Mouse (Mus musculus): Measurements from ENCODE around the gene Slc25a30. TPM values are rescaled to one million over a fixed set of nuclear protein-coding genes. Genes with fewer than 3 reads are reported as not detected.

Slc25a30 gene
- 8.3 and 9.2 TPM in 2 replicates for polyA plus RNA-seq (2014; fragmentation: Nextera tagmentation; extraction: Ambion mirVana)

- peak; percentile 98 for ATAC-seq (ENCODE audit: insufficient number of reproducible peaks, insufficient read depth, low FRiP score, low read depth)
- H3K4me1 ChIP-seq (ENCODE audit: control insufficient read depth in 2 of 2, insufficient read depth in 2 of 2, low read length in 2 of 2): peaks cover 3% of the 10 kb centered on the region in 2 experiments; a peak in 2 of 4 replicates
- peak within 1 kb of the TSS; percentile 64 to 79; a peak in 3 of 4 replicates for H3K27ac ChIP-seq (replicated peaks in 1 of 2; ENCODE audit: control insufficient read depth in 1 of 2, insufficient read depth in 1 of 2, low read depth in 2 of 2, low read length in 2 of 2)
- peak within 1 kb of the TSS; percentile 74 for H3K4me2 ChIP-seq (ENCODE audit: low read length)
- 7% methylated on average over 44 of the region's 51 CpGs for WGBS
- H3K9ac ChIP-seq (ENCODE audit: low read length): peak within 1 kb of the TSS; percentile 85
- peak within 1 kb of the TSS; percentile 78 to 84 for H3K4me3 ChIP-seq (ENCODE audit: control insufficient read depth in 1 of 2, insufficient read depth in 1 of 2, low read depth in 1 of 2, low read length in 2 of 2)
- H3K27me3 ChIP-seq (ENCODE audit: control insufficient read depth, insufficient read depth, low read length): no peaks in the 10 kb centered on the region
- H3K9me3 ChIP-seq (ENCODE audit: control insufficient read depth, low read length): no peaks in the 10 kb centered on the region
- H3K36me3 ChIP-seq (ENCODE audit: control insufficient read depth, insufficient read depth, low read length): no peaks in the 10 kb centered on the region
Measured at GRCm38 (mm10) chr14:75786868-75787793, at the start of gene Slc25a30. Gene Slc25a30, minus strand, starts transcription at chr14:75787037.

GRCm38 (mm10) chr14:75836579-75836978 is 49.7 kb upstream of the Slc25a30 start:
- peaks cover 17 to 38% of the 10 kb centered on the region in 2 experiments for H3K4me1 ChIP-seq (ENCODE audit: control insufficient read depth in 2 of 2, insufficient read depth in 2 of 2, low read length in 2 of 2)
- no peaks in the 10 kb centered on the region for H3K9me3 ChIP-seq (ENCODE audit: control insufficient read depth, low read length)
- WGBS: 95% methylated on average over 3 of the region's 3 CpGs
- no peaks in the 10 kb centered on the region for H3K36me3 ChIP-seq (ENCODE audit: control insufficient read depth, insufficient read depth, low read length)
- H3K4me2 ChIP-seq (ENCODE audit: low read length): no peak overlapping the region
- H3K9ac ChIP-seq (ENCODE audit: low read length): no peak overlapping the region
- H3K27me3 ChIP-seq (ENCODE audit: control insufficient read depth, insufficient read depth, low read length): no peaks in the 10 kb centered on the region
- no peak overlapping the region for H3K4me3 ChIP-seq (ENCODE audit: control insufficient read depth in 1 of 2, insufficient read depth in 1 of 2, low read depth in 1 of 2, low read length in 2 of 2)
- H3K27ac ChIP-seq (replicated peaks in 1 of 2; ENCODE audit: control insufficient read depth in 1 of 2, insufficient read depth in 1 of 2, low read depth in 2 of 2, low read length in 2 of 2): peak overlapping the region; percentile 61 to 86
- no peak for ATAC-seq (ENCODE audit: insufficient number of reproducible peaks, insufficient read depth, low FRiP score, low read depth)

- Histone ChIP-seq H3K27ac (replicated peaks in 1 of 2; ENCODE audit: control insufficient read depth in 1 of 2, insufficient read depth in 1 of 2, low read depth in 2 of 2, low read length in 2 of 2) (peak overlapping the region; percentile 100), H3K9ac (ENCODE audit: low read length) (peak overlapping the region; percentile 91), H3K36me3 (ENCODE audit: control insufficient read depth, insufficient read depth, low read length) (no peaks in the 10 kb centered on the region), H3K4me3 (ENCODE audit: control insufficient read depth in 1 of 2, insufficient read depth in 1 of 2, low read depth in 1 of 2, low read length in 2 of 2) (peak overlapping the region; percentile 52 to 53), H3K27me3 (ENCODE audit: control insufficient read depth, insufficient read depth, low read length) (no peaks in the 10 kb centered on the region), H3K4me2 (ENCODE audit: low read length) (peak overlapping the region; percentile 98), H3K4me1 (ENCODE audit: control insufficient read depth in 2 of 2, insufficient read depth in 2 of 2, low read length in 2 of 2) (peaks cover 17 to 38% of the 10 kb centered on the region in 2 experiments), H3K9me3 (ENCODE audit: control insufficient read depth, low read length) (no peaks in the 10 kb centered on the region)
- ATAC-seq (ENCODE audit: insufficient number of reproducible peaks, insufficient read depth, low FRiP score, low read depth): peak; percentile 46
- 2% methylated on average over 16 of the region's 16 CpGs for WGBS
Measured at GRCm38 (mm10) chr14:75834739-75835381, 48.0 kb upstream of the Slc25a30 start.

- Histone ChIP-seq H3K36me3 (ENCODE audit: control insufficient read depth, insufficient read depth, low read length) (no peaks in the 10 kb centered on the region), H3K27me3 (ENCODE audit: control insufficient read depth, insufficient read depth, low read length) (no peaks in the 10 kb centered on the region), H3K4me2 (ENCODE audit: low read length) (peak overlapping the region; percentile 98), H3K27ac (replicated peaks in 1 of 2; ENCODE audit: control insufficient read depth in 1 of 2, insufficient read depth in 1 of 2, low read depth in 2 of 2, low read length in 2 of 2) (peak overlapping the region; percentile 100), H3K4me3 (ENCODE audit: control insufficient read depth in 1 of 2, insufficient read depth in 1 of 2, low read depth in 1 of 2, low read length in 2 of 2) (peak overlapping the region; percentile 52 to 53), H3K9me3 (ENCODE audit: control insufficient read depth, low read length) (no peaks in the 10 kb centered on the region), H3K4me1 (ENCODE audit: control insufficient read depth in 2 of 2, insufficient read depth in 2 of 2, low read length in 2 of 2) (peaks cover 18 to 40% of the 10 kb centered on the region in 2 experiments), H3K9ac (ENCODE audit: low read length) (peak overlapping the region; percentile 91)
- WGBS: under 1% methylated on average over 10 of the region's 10 CpGs
- ATAC-seq (ENCODE audit: insufficient number of reproducible peaks, insufficient read depth, low FRiP score, low read depth): peak; percentile 82
Measured at GRCm38 (mm10) chr14:75834251-75834738, 47.5 kb upstream of the Slc25a30 start.

DNA sequence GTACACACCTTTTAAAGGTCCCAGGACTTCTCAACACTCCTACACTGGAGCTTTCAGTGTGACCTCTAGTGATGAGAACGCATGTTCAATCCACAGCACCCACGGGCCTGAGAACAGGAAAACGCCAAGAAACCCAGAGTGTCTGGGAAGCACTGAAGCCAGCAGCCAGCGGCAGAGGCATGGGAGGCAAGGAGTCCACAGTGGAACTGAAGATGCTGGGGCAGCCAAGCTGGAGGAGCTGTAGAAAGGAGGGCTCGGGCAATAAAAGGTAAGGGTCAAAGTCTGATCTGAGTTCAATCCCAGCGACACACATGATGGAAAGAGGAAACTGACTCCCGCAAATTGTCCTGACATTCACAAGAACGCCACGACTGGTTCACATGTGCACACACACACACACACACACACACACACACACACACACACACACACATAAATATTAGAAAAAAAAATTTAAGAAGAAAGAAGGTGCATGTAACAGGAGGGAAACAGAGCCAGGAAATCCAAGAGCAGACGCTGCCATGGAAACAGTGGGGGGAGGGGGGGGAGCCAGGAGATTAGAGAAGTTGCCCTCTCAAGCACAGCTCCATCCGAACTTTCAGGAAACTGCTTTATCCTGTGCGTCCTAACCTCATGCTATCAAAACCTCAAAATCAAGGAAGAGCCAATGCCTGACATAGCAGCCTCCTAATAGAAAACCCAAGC is 46.9 kb upstream of the Slc25a30 start:
- H3K27ac ChIP-seq (replicated peaks in 1 of 2; ENCODE audit: control insufficient read depth in 1 of 2, insufficient read depth in 1 of 2, low read depth in 2 of 2, low read length in 2 of 2): peak overlapping the region; percentile 100
- peak overlapping the region; percentile 52 to 53 for H3K4me3 ChIP-seq (ENCODE audit: control insufficient read depth in 1 of 2, insufficient read depth in 1 of 2, low read depth in 1 of 2, low read length in 2 of 2)
- ATAC-seq (ENCODE audit: insufficient number of reproducible peaks, insufficient read depth, low FRiP score, low read depth): peak; percentile 17
- H3K36me3 ChIP-seq (ENCODE audit: control insufficient read depth, insufficient read depth, low read length): no peaks in the 10 kb centered on the region
- H3K9ac ChIP-seq (ENCODE audit: low read length): peak overlapping the region; percentile 91
- H3K9me3 ChIP-seq (ENCODE audit: control insufficient read depth, low read length): no peaks in the 10 kb centered on the region
- WGBS: 6% methylated on average over 12 of the region's 12 CpGs
- peaks cover 24 to 44% of the 10 kb centered on the region in 2 experiments for H3K4me1 ChIP-seq (ENCODE audit: control insufficient read depth in 2 of 2, insufficient read depth in 2 of 2, low read length in 2 of 2)
- H3K27me3 ChIP-seq (ENCODE audit: control insufficient read depth, insufficient read depth, low read length): no peaks in the 10 kb centered on the region
- peak overlapping the region; percentile 98 for H3K4me2 ChIP-seq (ENCODE audit: low read length)

DNA sequence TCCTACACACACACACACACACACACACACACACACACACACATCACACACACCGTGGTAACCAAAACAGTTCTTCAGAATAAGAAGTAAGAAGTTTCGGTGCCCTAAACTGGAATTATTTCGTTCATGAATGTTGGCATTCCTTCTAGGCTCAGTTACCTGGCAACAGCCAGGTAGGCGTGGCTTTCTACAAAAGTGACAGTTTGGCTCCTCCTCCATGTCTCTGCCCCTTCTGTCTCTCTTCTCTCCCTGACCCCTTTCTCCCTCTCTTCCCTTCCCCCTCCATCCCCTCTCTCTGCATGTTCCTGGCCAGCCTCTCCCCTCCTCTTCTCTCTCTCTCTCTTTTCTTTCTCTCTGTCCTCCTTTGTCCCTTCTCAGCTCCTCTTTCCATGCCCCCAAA is 46.1 kb upstream of the Slc25a30 start:
- peaks cover 28 to 47% of the 10 kb centered on the region in 2 experiments for H3K4me1 ChIP-seq (ENCODE audit: control insufficient read depth in 2 of 2, insufficient read depth in 2 of 2, low read length in 2 of 2)
- 35% methylated on average over 4 of the region's 4 CpGs for WGBS
- H3K27me3 ChIP-seq (ENCODE audit: control insufficient read depth, insufficient read depth, low read length): no peaks in the 10 kb centered on the region

GRCm38 (mm10) chr14:75832031-75832430 is 45.2 kb upstream of the Slc25a30 start:
- H3K9me3 ChIP-seq (ENCODE audit: control insufficient read depth, low read length): no peaks in the 10 kb centered on the region
- no peak overlapping the region for H3K4me2 ChIP-seq (ENCODE audit: low read length)
- H3K36me3 ChIP-seq (ENCODE audit: control insufficient read depth, insufficient read depth, low read length): no peaks in the 10 kb centered on the region
- H3K4me1 ChIP-seq (ENCODE audit: control insufficient read depth in 2 of 2, insufficient read depth in 2 of 2, low read length in 2 of 2): peaks cover 27 to 38% of the 10 kb centered on the region in 2 experiments
- no peak overlapping the region for H3K4me3 ChIP-seq (ENCODE audit: control insufficient read depth in 1 of 2, insufficient read depth in 1 of 2, low read depth in 1 of 2, low read length in 2 of 2)
- H3K27ac ChIP-seq (replicated peaks in 1 of 2; ENCODE audit: control insufficient read depth in 1 of 2, insufficient read depth in 1 of 2, low read depth in 2 of 2, low read length in 2 of 2): no peak overlapping the region
- no peak overlapping the region for H3K9ac ChIP-seq (ENCODE audit: low read length)
- H3K27me3 ChIP-seq (ENCODE audit: control insufficient read depth, insufficient read depth, low read length): no peaks in the 10 kb centered on the region
- no peak for ATAC-seq (ENCODE audit: insufficient number of reproducible peaks, insufficient read depth, low FRiP score, low read depth)
- WGBS: 87% methylated on average over 2 of the region's 2 CpGs

More for the DNA sequence above, 46.1 kb upstream of the Slc25a30 start:
- H3K9me3 ChIP-seq (ENCODE audit: control insufficient read depth, low read length): no peaks in the 10 kb centered on the region
- 0 out of 2 replicates have a peak overlapping the region, but pooled peaks have one; percentile 91 for H3K9ac ChIP-seq (ENCODE audit: low read length)
- ATAC-seq (ENCODE audit: insufficient number of reproducible peaks, insufficient read depth, low FRiP score, low read depth): no peak
- H3K27ac ChIP-seq (replicated peaks in 1 of 2; ENCODE audit: control insufficient read depth in 1 of 2, insufficient read depth in 1 of 2, low read depth in 2 of 2, low read length in 2 of 2): peak overlapping the region; percentile 100
- no peaks in the 10 kb centered on the region for H3K36me3 ChIP-seq (ENCODE audit: control insufficient read depth, insufficient read depth, low read length)
- H3K4me2 ChIP-seq (ENCODE audit: low read length): peak overlapping the region; percentile 98
- no peak overlapping the region; a peak in 1 of 4 replicates for H3K4me3 ChIP-seq (ENCODE audit: control insufficient read depth in 1 of 2, insufficient read depth in 1 of 2, low read depth in 1 of 2, low read length in 2 of 2)
